In genomic region chrX:94507698-94508441, GRCm38 (mm10) we compare ENCODE assay signal across 8 mouse cellular contexts. TPM values are rescaled to one million over a fixed set of nuclear protein-coding genes. Genes with fewer than 3 reads are reported as not detected.
DNase-seq lines count a peak whose midpoint lies in the region; ATAC-seq lines count a peak whose summit lies in the region.
"Not testable (repeated sequence)": the region's sequence is repeated elsewhere in the genome, so short reads cannot be mapped to it uniquely, and the experiment has no call there.

No protein-coding gene starts in this region.

- 41% methylated on average over 7 of the region's 14 CpGs for WGBS in forebrain, embryonic 15.5 days
- WGBS in hindbrain, embryonic 12.5 days: 50% methylated on average over 7 of the region's 14 CpGs
- WGBS in midbrain, embryonic 12.5 days: 29% methylated on average over 8 of the region's 14 CpGs
- WGBS in neural tube, embryonic 12.5 days: 35% methylated on average over 8 of the region's 14 CpGs

- H3K27ac ChIP-seq in forebrain, embryonic 15.5 days (replicated peaks): peak overlapping the region; percentile 60
- H3K27ac ChIP-seq in hindbrain, embryonic 12.5 days: peak overlapping the region; percentile 77
- H3K27ac ChIP-seq in midbrain, embryonic 12.5 days (replicated peaks): peak overlapping the region; percentile 73
- not testable (repeated sequence) for H3K27ac ChIP-seq in neural tube, embryonic 12.5 days

- peak; percentile 24 for DNase-seq in Muller cell, postnatal 12 days (ENCODE audit: inconsistent ontology term)
- peak; percentile 15 for DNase-seq in brain, adult 2 months (ENCODE audit: low read depth, low spot score)
- DNase-seq in layer of hippocampus, adult 9-10 months (ENCODE audit: low spot score): peak; percentile 1
- peak; percentile 3 for DNase-seq in right cerebral cortex, postnatal 4 days

- H3K9me3 ChIP-seq in forebrain, embryonic 15.5 days; hindbrain, embryonic 12.5 days (replicated peaks); midbrain, embryonic 12.5 days; neural tube, embryonic 12.5 days: not testable (repeated sequence)

- not testable (repeated sequence) for H3K36me3 ChIP-seq in forebrain, embryonic 15.5 days; hindbrain, embryonic 12.5 days; midbrain, embryonic 12.5 days; neural tube, embryonic 12.5 days

- not testable (repeated sequence) for H3K4me1 ChIP-seq in forebrain, embryonic 15.5 days; hindbrain, embryonic 12.5 days; midbrain, embryonic 12.5 days; neural tube, embryonic 12.5 days

- H3K4me3 ChIP-seq in forebrain, embryonic 15.5 days; hindbrain, embryonic 12.5 days; midbrain, embryonic 12.5 days; neural tube, embryonic 12.5 days: not testable (repeated sequence)

- not testable (repeated sequence) for H3K27me3 ChIP-seq in forebrain, embryonic 15.5 days; hindbrain, embryonic 12.5 days; midbrain, embryonic 12.5 days; neural tube, embryonic 12.5 days (replicated peaks)

- ATAC-seq in forebrain, embryonic 15.5 days (replicated peaks): peak; percentile 95
- peak; percentile 90 for ATAC-seq in hindbrain, embryonic 12.5 days (ENCODE audit: low FRiP score)
- peak; percentile 93 for ATAC-seq in midbrain, embryonic 12.5 days (ENCODE audit: low FRiP score, low read depth)
- ATAC-seq in neural tube, embryonic 12.5 days (ENCODE audit: low FRiP score, low read depth): peak; percentile 96

- H3K4me2 ChIP-seq in forebrain, embryonic 15.5 days (replicated peaks): not testable (repeated sequence)
- H3K4me2 ChIP-seq in hindbrain, embryonic 12.5 days (replicated peaks): 0 out of 2 replicates have a peak overlapping the region, but pooled peaks have one; percentile 11
- peak overlapping the region; percentile 18 for H3K4me2 ChIP-seq in midbrain, embryonic 12.5 days (replicated peaks)
- 0 out of 2 replicates have a peak overlapping the region, but pooled peaks have one; percentile 16 for H3K4me2 ChIP-seq in neural tube, embryonic 12.5 days (replicated peaks)

- not testable (repeated sequence) for H3K9ac ChIP-seq in forebrain, embryonic 15.5 days (replicated peaks); hindbrain, embryonic 12.5 days; midbrain, embryonic 12.5 days (replicated peaks); neural tube, embryonic 12.5 days

RNA-seq across cellular contexts. Expression of gene Maged1, which starts 34.1 kb away (rescaled TPM):
- polyA plus RNA-seq in forebrain, embryonic 15.5 days (2015; fragmentation: Nextera tagmentation; extraction: Ambion mirVana): 904 and 963 TPM in 2 replicates
- polyA plus RNA-seq in hindbrain, embryonic 12.5 days (2016; fragmentation: Nextera tagmentation; extraction: Ambion mirVana): 955 and 1,015 TPM in 2 replicates
- polyA plus RNA-seq in midbrain, embryonic 12.5 days (2016; fragmentation: Nextera tagmentation; extraction: Ambion mirVana): 858 and 871 TPM in 2 replicates
- 951 and 981 TPM in 2 replicates for polyA plus RNA-seq in neural tube, embryonic 12.5 days (2016; fragmentation: Nextera tagmentation; extraction: Ambion mirVana)
